Mouse (Mus musculus): ENCODE data around the gene Rps5. TPM values are rescaled to one million over a fixed set of nuclear protein-coding genes. Genes with fewer than 3 reads are reported as not detected.

Gene Rps5
- polyA plus RNA-seq, 2 experiments, result 863 to 1,715 TPM

DNA sequence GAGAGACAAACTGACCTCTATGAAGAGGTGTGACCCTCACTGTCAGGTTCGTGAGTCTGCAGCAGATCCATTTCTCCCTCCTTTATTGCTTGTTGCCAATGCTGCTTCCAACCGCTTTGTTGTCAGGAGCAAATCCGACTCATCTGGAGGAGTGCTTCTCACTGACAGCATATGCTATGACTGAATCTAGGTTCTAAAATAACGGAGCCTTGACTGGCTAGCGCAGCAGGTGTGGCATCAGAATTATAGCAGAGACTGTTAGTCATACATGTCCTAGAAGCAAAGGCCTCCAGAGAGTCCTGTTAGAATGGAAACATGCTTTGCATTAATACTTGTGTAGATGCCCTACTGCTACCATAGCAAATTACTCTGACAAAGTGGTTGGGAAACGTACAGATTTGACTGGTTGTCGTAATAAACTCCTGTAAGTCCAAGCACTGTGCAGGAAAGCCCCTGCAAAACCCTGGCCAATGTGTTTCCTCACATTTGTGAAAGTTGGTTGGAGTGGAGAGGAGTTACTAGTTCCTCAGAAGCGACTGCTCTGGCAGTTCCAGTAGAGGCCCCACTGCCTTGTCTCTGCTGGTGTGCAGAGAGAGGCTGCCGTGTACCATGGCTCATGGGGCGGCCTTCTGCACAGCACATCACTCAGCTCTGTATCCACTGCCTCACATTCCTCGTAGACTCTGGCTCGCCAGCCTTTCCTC, 35.4 kb upstream of the Rps5 start:
- no peak for ATAC-seq (ENCODE audit: insufficient read depth)

DNA sequence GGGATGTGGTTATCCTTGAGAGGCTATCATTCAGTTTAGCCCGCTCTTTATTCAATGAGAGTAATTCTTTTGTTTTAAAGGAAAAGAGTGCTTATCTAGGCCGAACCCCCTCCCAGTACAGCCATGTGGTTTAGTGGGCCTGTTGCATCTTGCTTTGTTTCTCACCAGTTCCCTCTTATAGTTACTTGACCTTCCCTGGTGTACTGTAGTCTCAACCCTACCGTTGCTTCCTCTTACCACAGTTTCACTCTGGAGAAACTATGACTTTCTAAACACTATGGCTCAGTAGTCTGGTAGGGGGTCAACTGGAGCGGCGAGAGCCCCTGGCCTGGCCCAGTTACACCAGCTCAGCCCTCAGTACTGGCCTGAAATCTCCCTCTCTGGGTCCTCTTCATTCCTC, 34.5 kb upstream of the Rps5 start:
- Histone ChIP-seq H3K27me3 (ENCODE audit: control insufficient read depth, insufficient read depth, low read length) (no peaks in the 10 kb centered on the region), H3K27ac (no peak overlapping the region), H3K9me3 (ENCODE audit: control insufficient read depth, low read length) (no peaks in the 10 kb centered on the region), H3K4me3 (ENCODE audit: insufficient read depth in 1 of 2, low read depth in 2 of 2, low read length in 2 of 2) (no peak overlapping the region), H3K9ac (replicated peaks) (no peak overlapping the region), H3K4me2 (ENCODE audit: low read depth) (no peak overlapping the region), H3K36me3 (replicated peaks; ENCODE audit: control insufficient read depth, insufficient read depth, low read depth) (no peaks in the 10 kb centered on the region), H3K4me1 (replicated peaks; ENCODE audit: control insufficient read depth in 2 of 2, insufficient read depth in 2 of 2, low read length in 1 of 2) (no peaks in the 10 kb centered on the region)
- TF ChIP-seq CTCF (IDR thresholded peaks at IDR 0.05; ENCODE audit: low read depth) (no peak), EP300 (IDR thresholded peaks at IDR 0.05; ENCODE audit: low read depth) (no peak)
- DNase-seq (ENCODE audit: low read depth in 3 of 3, low spot score in 3 of 3) (no peak), ATAC-seq (ENCODE audit: insufficient read depth) (no peak)
- 76% methylated on average over 5 of the region's 5 CpGs for WGBS (ENCODE audit: insufficient replicate concordance)

More for the DNA sequence above, 35.4 kb upstream of the Rps5 start:
- H3K4me2 ChIP-seq (ENCODE audit: low read depth), result no peak overlapping the region
- 77% methylated on average over 12 of the region's 12 CpGs for WGBS (ENCODE audit: insufficient replicate concordance)
- H3K9ac ChIP-seq (replicated peaks), result no peak overlapping the region
- peaks cover 0 to 1% of the 10 kb centered on the region in 2 experiments; a peak in 1 of 4 replicates for H3K4me1 ChIP-seq (replicated peaks; ENCODE audit: control insufficient read depth in 2 of 2, insufficient read depth in 2 of 2, low read length in 1 of 2)
- H3K9me3 ChIP-seq (ENCODE audit: control insufficient read depth, low read length), result no peaks in the 10 kb centered on the region
- H3K36me3 ChIP-seq (replicated peaks; ENCODE audit: control insufficient read depth, insufficient read depth, low read depth), result no peaks in the 10 kb centered on the region
- no peaks in the 10 kb centered on the region for H3K27me3 ChIP-seq (ENCODE audit: control insufficient read depth, insufficient read depth, low read length)
- no peak overlapping the region for H3K4me3 ChIP-seq (ENCODE audit: insufficient read depth in 1 of 2, low read depth in 2 of 2, low read length in 2 of 2)
- no peak overlapping the region for H3K27ac ChIP-seq
- TF ChIP-seq EP300 (IDR thresholded peaks at IDR 0.05; ENCODE audit: low read depth) (no peak), CTCF (IDR thresholded peaks at IDR 0.05; ENCODE audit: low read depth) (no peak)
- DNase-seq (ENCODE audit: low read depth in 3 of 3, low spot score in 3 of 3), result no peak

DNA sequence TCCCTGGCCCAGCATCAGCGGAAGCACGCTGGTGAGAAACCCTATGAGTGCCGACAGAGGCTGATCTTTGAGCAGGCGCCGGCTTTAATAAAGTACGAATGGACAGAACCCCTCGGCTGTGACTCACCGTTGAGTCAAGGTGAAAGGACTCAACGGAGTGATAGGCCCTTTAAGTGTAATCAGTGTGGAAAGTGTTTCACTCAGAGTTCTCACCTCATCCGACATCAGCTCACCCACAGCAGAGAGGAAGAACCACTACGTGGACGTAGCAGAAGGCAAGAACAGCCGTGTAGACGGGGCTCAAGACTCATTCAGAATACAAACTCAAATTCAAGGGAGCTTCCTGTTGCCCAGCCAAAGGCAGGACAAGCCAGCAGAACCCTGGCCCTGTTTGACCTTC, 31.2 kb upstream of the Rps5 start:
- no peaks in the 10 kb centered on the region for H3K36me3 ChIP-seq (replicated peaks; ENCODE audit: control insufficient read depth, insufficient read depth, low read depth)
- no peak overlapping the region for H3K27ac ChIP-seq
- H3K4me3 ChIP-seq (ENCODE audit: insufficient read depth in 1 of 2, low read depth in 2 of 2, low read length in 2 of 2), result no peak overlapping the region
- no peaks in the 10 kb centered on the region for H3K9me3 ChIP-seq (ENCODE audit: control insufficient read depth, low read length)
- H3K27me3 ChIP-seq (ENCODE audit: control insufficient read depth, insufficient read depth, low read length), result no peaks in the 10 kb centered on the region
- DNase-seq (ENCODE audit: low read depth in 3 of 3, low spot score in 3 of 3), result no peak
- no peak for ATAC-seq (ENCODE audit: insufficient read depth)
- no peaks in the 10 kb centered on the region for H3K4me1 ChIP-seq (replicated peaks; ENCODE audit: control insufficient read depth in 2 of 2, insufficient read depth in 2 of 2, low read length in 1 of 2)
- H3K4me2 ChIP-seq (ENCODE audit: low read depth), result no peak overlapping the region
- TF ChIP-seq EP300 (IDR thresholded peaks at IDR 0.05; ENCODE audit: low read depth) (no peak), CTCF (IDR thresholded peaks at IDR 0.05; ENCODE audit: low read depth) (no peak)
- WGBS (ENCODE audit: insufficient replicate concordance), result 79% methylated on average over 14 of the region's 14 CpGs
- H3K9ac ChIP-seq (replicated peaks), result no peak overlapping the region

DNA sequence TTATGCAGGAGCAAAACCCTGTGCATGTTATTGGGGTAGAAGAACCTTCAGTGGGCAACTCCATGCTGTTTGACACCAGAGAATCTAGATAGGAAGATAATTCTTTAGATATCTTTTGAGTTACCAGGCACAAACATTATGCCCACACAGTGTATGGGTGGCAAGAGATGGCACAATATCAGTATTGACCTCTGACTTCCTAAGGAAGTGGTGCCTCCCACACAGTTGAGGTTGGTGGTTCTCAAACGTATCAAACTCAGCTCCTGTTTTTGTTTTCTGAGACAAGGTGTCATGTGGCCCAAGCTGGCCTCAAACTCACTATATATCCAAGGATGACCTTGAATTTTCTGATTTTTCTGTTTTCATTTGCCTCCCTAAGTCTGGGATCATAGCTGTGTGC, 30.8 kb upstream of the Rps5 start:
- H3K36me3 ChIP-seq (replicated peaks; ENCODE audit: control insufficient read depth, insufficient read depth, low read depth), result no peaks in the 10 kb centered on the region
- WGBS (ENCODE audit: insufficient replicate concordance), result 28% methylated on average over 1 of the region's 1 CpGs
- H3K27ac ChIP-seq, result no peak overlapping the region
- ATAC-seq (ENCODE audit: insufficient read depth), result no peak
- TF ChIP-seq EP300 (IDR thresholded peaks at IDR 0.05; ENCODE audit: low read depth) (no peak), CTCF (IDR thresholded peaks at IDR 0.05; ENCODE audit: low read depth) (no peak)
- no peaks in the 10 kb centered on the region for H3K9me3 ChIP-seq (ENCODE audit: control insufficient read depth, low read length)
- H3K4me2 ChIP-seq (ENCODE audit: low read depth), result no peak overlapping the region
- H3K4me1 ChIP-seq (replicated peaks; ENCODE audit: control insufficient read depth in 2 of 2, insufficient read depth in 2 of 2, low read length in 1 of 2), result no peaks in the 10 kb centered on the region
- no peak overlapping the region for H3K9ac ChIP-seq (replicated peaks)
- no peaks in the 10 kb centered on the region for H3K27me3 ChIP-seq (ENCODE audit: control insufficient read depth, insufficient read depth, low read length)
- no peak overlapping the region for H3K4me3 ChIP-seq (ENCODE audit: insufficient read depth in 1 of 2, low read depth in 2 of 2, low read length in 2 of 2)
- DNase-seq (ENCODE audit: low read depth in 3 of 3, low spot score in 3 of 3), result no peak

DNA sequence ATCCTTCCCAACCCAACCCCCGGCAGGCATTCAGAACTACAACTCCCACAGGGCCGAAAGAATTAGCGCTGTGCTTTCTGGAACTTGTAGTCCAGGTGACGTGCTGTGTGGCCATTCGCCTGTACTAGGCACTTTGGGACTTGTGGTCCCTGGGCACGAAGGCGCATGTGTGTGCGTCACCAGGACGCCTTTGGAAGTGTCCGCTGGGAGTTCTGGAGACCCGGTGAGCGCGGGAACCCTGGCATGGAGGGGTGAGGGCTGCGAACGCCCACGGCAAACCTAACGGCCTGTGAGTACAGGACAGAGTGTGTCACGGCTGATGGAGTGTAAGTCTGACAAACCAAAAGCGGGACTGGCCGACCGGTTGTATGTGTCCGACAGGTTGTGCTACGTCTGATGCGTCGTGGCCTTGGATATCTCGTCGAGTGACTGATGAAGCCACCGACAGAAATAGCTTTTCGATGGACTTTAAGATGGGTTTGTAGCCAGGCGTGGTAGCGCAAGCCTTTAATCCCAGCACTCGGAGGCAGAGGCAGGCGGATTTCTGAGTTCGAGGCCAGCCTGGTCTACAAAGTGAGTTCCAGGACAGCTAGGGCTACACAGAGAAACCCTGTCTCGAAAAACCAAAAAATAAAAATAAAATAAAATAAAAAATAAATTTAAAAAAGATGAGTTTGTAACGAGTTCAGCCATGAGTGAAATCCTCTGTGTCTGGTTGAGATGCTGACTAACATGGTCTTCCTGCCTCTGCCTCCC, 24.3 kb upstream of the Rps5 start, which contains the start of gene Zscan22:
Gene Zscan22, plus strand, starts transcription at position 161 of the 756 bp plus-strand sequence.
- WGBS (ENCODE audit: insufficient replicate concordance), result 3% methylated on average over 36 of the region's 36 CpGs
- DNase-seq (ENCODE audit: low read depth in 3 of 3, low spot score in 3 of 3), result peak; percentile 76 to 82 (median 80)
- H3K4me3 ChIP-seq (ENCODE audit: insufficient read depth in 1 of 2, low read depth in 2 of 2, low read length in 2 of 2), result peak within 1 kb of the TSS; percentile 59 to 99
- peaks cover 3 to 9% of the 10 kb centered on the region in 2 experiments for H3K4me1 ChIP-seq (replicated peaks; ENCODE audit: control insufficient read depth in 2 of 2, insufficient read depth in 2 of 2, low read length in 1 of 2)
- no peak; the same call in 1 of the 2 replicates for TF ChIP-seq CTCF (IDR thresholded peaks at IDR 0.05; ENCODE audit: low read depth)
- TF ChIP-seq EP300 (IDR thresholded peaks at IDR 0.05; ENCODE audit: low read depth), result no peak
- no peaks in the 10 kb centered on the region for H3K9me3 ChIP-seq (ENCODE audit: control insufficient read depth, low read length)
- H3K36me3 ChIP-seq (replicated peaks; ENCODE audit: control insufficient read depth, insufficient read depth, low read depth), result no peaks in the 10 kb centered on the region
- H3K27me3 ChIP-seq (ENCODE audit: control insufficient read depth, insufficient read depth, low read length), result no peaks in the 10 kb centered on the region
- peak within 1 kb of the TSS; percentile 73 for H3K4me2 ChIP-seq (ENCODE audit: low read depth)
- no peak within 1 kb of the TSS for H3K27ac ChIP-seq
- ATAC-seq (ENCODE audit: insufficient read depth), result peak; percentile 96
- H3K9ac ChIP-seq (replicated peaks), result peak within 1 kb of the TSS; percentile 41

All from liver, embryonic 14.5 days (tissue).